Mouse (Mus musculus): ENCODE data around the gene Olfr954.

Gene Olfr954

DNA sequence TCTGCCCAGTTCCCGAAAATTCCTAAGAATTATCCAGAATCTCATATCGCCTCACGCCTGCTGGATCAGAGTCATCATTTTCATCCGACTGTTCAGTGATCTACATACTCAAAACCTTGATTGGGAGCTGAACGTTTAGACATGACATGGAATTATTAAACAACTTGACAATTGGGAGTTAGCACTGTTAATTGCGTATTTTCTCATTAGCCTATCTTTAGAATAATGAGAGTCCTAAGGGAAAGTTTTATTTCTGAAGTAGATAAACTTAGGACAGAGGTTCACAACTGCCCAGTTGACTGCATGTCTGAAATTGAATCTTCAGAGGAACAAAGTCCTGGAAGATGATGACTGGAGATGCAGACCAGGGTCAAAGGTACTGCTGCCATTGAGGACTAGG lies at the start of gene Olfr954:
Gene Olfr954, plus strand, starts transcription at position 301 of the 400 bp plus-strand sequence.
- no peak for DNase-seq

- DNase-seq, result no peak
Observed at GRCm38 (mm10) chr9:39427048-39427447, 29.5 kb upstream of the Olfr954 start, which contains the start of gene Olfr952. Gene Olfr952 (minus strand): TSS chr9:39427148.

DNA sequence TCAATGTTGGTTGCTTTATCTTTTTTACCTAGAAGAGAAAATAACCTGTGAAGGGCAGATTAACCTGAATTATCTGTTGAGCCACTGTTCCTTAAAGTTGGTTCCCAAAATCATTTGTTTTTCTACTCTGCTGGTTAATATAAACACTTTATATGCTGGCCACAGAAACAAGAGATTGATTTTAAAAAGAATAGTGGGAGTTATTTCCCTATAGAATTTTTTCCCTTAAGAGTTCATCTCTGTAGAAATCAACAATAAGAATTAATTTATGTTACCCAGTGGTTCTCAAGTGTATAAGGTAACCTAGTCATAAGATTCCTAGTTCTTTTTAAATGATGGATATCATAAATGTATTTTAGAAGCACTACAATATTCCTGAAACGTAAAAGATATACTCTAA lies 15.3 kb downstream of the Olfr954 start, which contains the start of gene Olfr955:
Gene Olfr955, minus strand, starts transcription at position 101 of the 400 bp plus-strand sequence.
- no peak for DNase-seq

- DNase-seq, result no peak
Observed at GRCm38 (mm10) chr9:39493895-39494294, 37.4 kb downstream of the Olfr954 start, which contains the start of gene Olfr44. Gene Olfr44 (minus strand): TSS chr9:39493995.

DNA sequence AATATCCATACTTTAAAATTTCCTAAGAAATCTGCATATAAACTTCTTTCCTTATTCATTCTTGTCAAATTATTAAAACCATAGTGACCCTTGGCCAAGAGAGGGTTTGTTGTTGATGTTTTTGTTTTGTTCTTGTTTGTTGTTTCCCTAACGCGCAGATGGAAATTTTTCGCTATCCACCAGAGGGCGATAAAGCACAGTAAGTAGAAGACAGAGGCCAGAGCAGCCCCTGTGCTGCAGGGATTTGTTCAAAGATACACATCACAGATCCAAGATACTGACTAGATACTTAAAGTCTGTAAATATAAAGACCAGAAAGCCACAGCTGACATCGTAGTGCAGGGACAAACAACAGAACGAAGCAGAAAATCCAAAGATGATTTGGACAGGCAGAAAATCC lies 52.5 kb downstream of the Olfr954 start:
- peak; percentile 46 for DNase-seq

DNA sequence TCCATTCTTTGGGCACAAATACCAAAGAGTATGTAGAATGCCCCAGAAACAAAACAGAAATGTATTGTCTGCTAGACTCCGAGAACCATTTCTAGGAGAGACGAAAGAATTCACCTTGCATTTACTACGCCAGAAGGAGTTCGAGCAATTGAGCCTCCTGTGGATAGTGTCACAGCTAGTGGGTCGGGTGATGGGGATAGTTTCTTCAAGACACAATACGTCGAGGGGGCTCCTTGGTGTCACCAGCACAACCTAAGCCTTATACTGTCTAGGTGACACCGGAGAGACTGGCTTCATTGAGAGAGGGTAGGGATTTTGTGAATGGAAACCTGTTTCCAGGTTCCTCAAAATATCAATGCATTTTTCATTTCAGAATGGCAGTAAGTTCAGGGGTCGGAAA lies 52.9 kb downstream of the Olfr954 start:
- no peak for DNase-seq
